Mouse (Mus musculus): ENCODE data around the gene Mrps5. TPM values are rescaled to one million over a fixed set of nuclear protein-coding genes. Genes with fewer than 3 reads are reported as not detected.

Gene Mrps5
- total and polyA plus RNA-seq, 3 experiments = 124 to 1,057 (median 124) TPM

DNA sequence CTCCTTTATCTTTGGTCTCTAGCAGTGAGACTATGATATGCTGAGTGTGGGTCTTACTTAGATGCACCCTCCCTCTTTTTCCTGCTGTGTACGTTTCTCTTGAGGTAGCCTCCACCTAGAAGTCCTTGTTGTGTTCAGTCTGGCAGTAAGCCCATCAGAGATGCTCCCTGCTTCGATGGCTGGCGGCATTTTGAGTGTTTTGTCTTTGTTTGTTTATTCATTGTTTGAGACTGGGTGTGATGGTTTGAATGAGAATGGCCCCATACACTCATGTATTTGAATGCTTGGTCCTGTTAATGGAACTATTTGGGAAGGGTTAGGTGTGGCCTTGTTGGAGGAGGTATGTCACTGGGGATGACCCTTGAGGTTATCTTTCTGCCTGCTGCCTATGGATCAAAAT is 18.2 kb downstream of the Mrps5 start:
- no peak for TF ChIP-seq TAL1 (IDR thresholded peaks at IDR 0.05; ENCODE audit: low read length)
- no peak for TF ChIP-seq ZMIZ1 (IDR thresholded peaks at IDR 0.05; ENCODE audit: low read depth, low read length)
- no peak for TF ChIP-seq SMC3 (IDR thresholded peaks at IDR 0.05; ENCODE audit: low read depth, low read length)
- TF ChIP-seq USF1 (IDR thresholded peaks at IDR 0.05; ENCODE audit: low read depth, low read length) = no peak
- TF ChIP-seq HCFC1 (IDR thresholded peaks at IDR 0.05; ENCODE audit: low read depth, low read length) = no peak
- TF ChIP-seq CHD1 (IDR thresholded peaks at IDR 0.05; ENCODE audit: low read depth, low read length) = no peak
- no peak for TF ChIP-seq MAFK (IDR thresholded peaks at IDR 0.05; ENCODE audit: borderline replicate concordance, low read depth, low read length)
- TF ChIP-seq MYB (IDR thresholded peaks at IDR 0.05; ENCODE audit: low read depth, low read length) = no peak
- no peak for TF ChIP-seq RAD21 (IDR thresholded peaks at IDR 0.05; ENCODE audit: low read depth, low read length)
- TF ChIP-seq ZNF384 (IDR thresholded peaks at IDR 0.05; ENCODE audit: low read depth, low read length) = no peak
- no peak for TF ChIP-seq BHLHE40 (IDR thresholded peaks at IDR 0.05; ENCODE audit: borderline replicate concordance, low read depth, low read length)
- TF ChIP-seq ZC3H11A (IDR thresholded peaks at IDR 0.05; ENCODE audit: low read depth, low read length) = no peak
- no peak for TF ChIP-seq MEF2A (IDR thresholded peaks at IDR 0.05; ENCODE audit: extremely low read depth, insufficient replicate concordance, low read depth, low read length, poor library complexity, severe bottlenecking)
- no peak for TF ChIP-seq MYC (IDR thresholded peaks at IDR 0.05; ENCODE audit: low read depth, low read length)
- no peak for TF ChIP-seq POLR2A (IDR thresholded peaks at IDR 0.05; ENCODE audit: control insufficient read depth in 1 of 2, insufficient read depth in 1 of 2, low read depth in 1 of 2, low read length in 2 of 2, poor library complexity in 1 of 2)
- TF ChIP-seq POLR2AphosphoS2 (IDR thresholded peaks at IDR 0.05; ENCODE audit: low read length) = no peak
- no peak for TF ChIP-seq JUND (IDR thresholded peaks at IDR 0.05; ENCODE audit: low read depth, low read length)
- no peak for TF ChIP-seq TCF12 (IDR thresholded peaks at IDR 0.05; ENCODE audit: low read depth, low read length)
- no peak for DNase-seq (ENCODE audit: low read depth, low spot score)
- no peak overlapping the region for H3K9ac ChIP-seq (ENCODE audit: control insufficient read depth, low read depth, low read length, poor library complexity, severe bottlenecking)
- H3K79me2 ChIP-seq (ENCODE audit: control insufficient read depth, insufficient read depth, low read length, poor library complexity) = no peaks in the 10 kb centered on the region
- no peak overlapping the region for H3K27ac ChIP-seq (ENCODE audit: control insufficient read depth, low read depth, low read length)
- H3K27me3 ChIP-seq (ENCODE audit: control insufficient read depth in 1 of 2, insufficient read depth in 2 of 2, low read length in 2 of 2) = no peaks in the 10 kb centered on the region
- H3K9me3 ChIP-seq (replicated peaks; ENCODE audit: insufficient read depth, low read length) = no peaks in the 10 kb centered on the region
- no peaks in the 10 kb centered on the region for H3K4me1 ChIP-seq (ENCODE audit: control insufficient read depth in 1 of 2, insufficient read depth in 2 of 2, low read length in 2 of 2)
- no peak overlapping the region for H3K4me3 ChIP-seq (ENCODE audit: control insufficient read depth in 1 of 2, insufficient read depth in 1 of 2, low read depth in 2 of 2, low read length in 2 of 2)
- peaks cover 0 to 12% of the 10 kb centered on the region in 2 experiments; a peak in 2 of 4 replicates for H3K36me3 ChIP-seq (ENCODE audit: control insufficient read depth in 1 of 2, insufficient read depth in 2 of 2, low read length in 2 of 2)

DNA sequence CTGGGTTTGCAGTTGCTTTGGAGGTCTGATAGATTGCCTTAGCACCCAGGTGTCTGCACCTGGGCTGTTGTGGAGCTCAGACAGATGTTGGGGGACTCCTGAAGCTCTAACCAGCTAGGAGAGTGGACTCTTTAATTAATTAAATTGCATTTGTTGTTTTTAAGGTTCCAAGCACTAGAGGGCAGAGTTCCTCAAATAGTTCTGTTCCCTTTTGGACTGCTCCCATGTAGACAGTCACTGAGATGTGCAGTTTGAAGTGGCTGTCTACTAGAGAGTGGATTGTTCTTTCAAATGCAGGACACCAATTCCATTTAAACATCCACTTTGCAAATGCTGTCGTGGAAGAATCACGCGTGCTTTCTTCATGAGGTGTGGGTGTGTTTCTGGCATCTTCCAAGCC is 21.2 kb downstream of the Mrps5 start:
- peaks cover 0 to 4% of the 10 kb centered on the region in 2 experiments; a peak in 2 of 4 replicates for H3K36me3 ChIP-seq (ENCODE audit: control insufficient read depth in 1 of 2, insufficient read depth in 2 of 2, low read length in 2 of 2)
- no peaks in the 10 kb centered on the region; a peak in 1 of 4 replicates for H3K27me3 ChIP-seq (ENCODE audit: control insufficient read depth in 1 of 2, insufficient read depth in 2 of 2, low read length in 2 of 2)
- no peak overlapping the region for H3K9ac ChIP-seq (ENCODE audit: control insufficient read depth, low read depth, low read length, poor library complexity, severe bottlenecking)
- H3K4me1 ChIP-seq (ENCODE audit: control insufficient read depth in 1 of 2, insufficient read depth in 2 of 2, low read length in 2 of 2) = no peaks in the 10 kb centered on the region
- no peak for TF ChIP-seq ELF1 (IDR thresholded peaks at IDR 0.05; ENCODE audit: low read depth, low read length)
- TF ChIP-seq RAD21 (IDR thresholded peaks at IDR 0.05; ENCODE audit: low read depth, low read length) = peak; percentile 38
- no peak for TF ChIP-seq ZC3H11A (IDR thresholded peaks at IDR 0.05; ENCODE audit: low read depth, low read length)
- peak; percentile 64 for TF ChIP-seq SMC3 (IDR thresholded peaks at IDR 0.05; ENCODE audit: low read depth, low read length)
- TF ChIP-seq CTCF (IDR thresholded peaks at IDR 0.05 in 2 of 3, conservative IDR thresholded peaks at IDR 0.05 in 1 of 3; ENCODE audit: control insufficient read depth in 1 of 3, insufficient read depth in 1 of 3, low read depth in 2 of 3, low read length in 3 of 3, poor library complexity in 1 of 3, severe bottlenecking in 1 of 3) = peak; percentile 10 to 65 (median 43); a peak in 4 of 6 replicates
- H3K27ac ChIP-seq (ENCODE audit: control insufficient read depth, low read depth, low read length) = no peak overlapping the region
- no peaks in the 10 kb centered on the region for H3K9me3 ChIP-seq (replicated peaks; ENCODE audit: insufficient read depth, low read length)
- peak; percentile 64 for DNase-seq (ENCODE audit: low read depth, low spot score)
- H3K4me3 ChIP-seq (ENCODE audit: control insufficient read depth in 1 of 2, insufficient read depth in 1 of 2, low read depth in 2 of 2, low read length in 2 of 2) = no peak overlapping the region
- no peaks in the 10 kb centered on the region for H3K79me2 ChIP-seq (ENCODE audit: control insufficient read depth, insufficient read depth, low read length, poor library complexity)

Measured in MEL (cell line).